Mouse (Mus musculus) myocyte (in vitro differentiated cells): Measurements from ENCODE around the gene Zfp960.
"Not testable (repeated sequence)": the region's sequence is repeated elsewhere in the genome, so short reads cannot be mapped to it uniquely, and the experiment has no call there.

ENCODE experiments used
- CEBPB ChIP-seq: IDR thresholded peaks from 2 replicates; pipeline ENCODE4 v1.6.1; 2011; ENCODE audit warnings: mild to moderate bottlenecking, moderate library complexity; ENCODE audit not compliant: poor library complexity, insufficient read depth, severe bottlenecking
- E2F4 ChIP-seq: IDR thresholded peaks from one replicate; pipeline ENCODE4 v1.6.1; 2011; ENCODE audit warnings: mild to moderate bottlenecking, control low read depth, moderate library complexity; ENCODE audit not compliant: insufficient read depth
- MAX ChIP-seq: IDR thresholded peaks from one replicate; pipeline ENCODE4 v1.6.1; 2011; ENCODE audit warnings: low read depth, mild to moderate bottlenecking, control low read depth
- MYOD1 ChIP-seq, 3 experiments: IDR thresholded peaks; one replicate each; pipeline ENCODE4 v1.6.1; 2011; ENCODE audit warnings: control low read depth in 2 of 3, low read depth in 2 of 3, mild to moderate bottlenecking in 2 of 3, moderate library complexity in 1 of 3; ENCODE audit not compliant: insufficient read length in 2 of 3, control insufficient read depth in 1 of 3
- MYOG ChIP-seq, 3 experiments: IDR thresholded peaks; one replicate each; pipeline ENCODE4 v1.6.1; 2011; ENCODE audit warnings: control low read depth in 2 of 3, low read depth in 2 of 3, mild to moderate bottlenecking in 2 of 3; ENCODE audit not compliant: insufficient read length in 2 of 3, control insufficient read depth in 1 of 3, insufficient read depth in 1 of 3
- POLR2A ChIP-seq: IDR thresholded peaks from one replicate; pipeline ENCODE4 v1.6.1; 2011; ENCODE audit warnings: low read depth, mild to moderate bottlenecking, control low read depth, moderate library complexity; ENCODE audit not compliant: insufficient read length
- POLR2AphosphoS2 ChIP-seq: IDR thresholded peaks from one replicate; pipeline ENCODE4 v1.6.1; 2011; ENCODE audit warnings: low read depth, control low read depth; ENCODE audit not compliant: insufficient read length
- REST ChIP-seq: IDR thresholded peaks from one replicate; pipeline ENCODE4 v1.6.1; 2011; ENCODE audit warnings: mild to moderate bottlenecking, control low read depth, moderate library complexity; ENCODE audit not compliant: insufficient read depth, insufficient read length
- TCF12 ChIP-seq: IDR thresholded peaks from one replicate; pipeline ENCODE4 v1.6.1; 2011; ENCODE audit warnings: mild to moderate bottlenecking, control low read depth; ENCODE audit not compliant: poor library complexity, insufficient read depth, severe bottlenecking
- TCF3 ChIP-seq: IDR thresholded peaks from one replicate; pipeline ENCODE4 v1.6.1; 2011; ENCODE audit warnings: low read depth, control low read depth; ENCODE audit not compliant: insufficient read length
- USF1 ChIP-seq: IDR thresholded peaks from one replicate; pipeline ENCODE4 v1.6.1; 2011; ENCODE audit warnings: low read depth, mild to moderate bottlenecking, control low read depth, moderate library complexity

- not testable (repeated sequence) for TF ChIP-seq TCF12; POLR2A; CEBPB; MYOG (IDR thresholded peaks at IDR 0.05; ENCODE audit: control insufficient read depth in 1 of 3, insufficient read depth in 1 of 3, insufficient read length in 2 of 3, low read depth in 2 of 3); POLR2AphosphoS2; E2F4; MAX; TCF3; USF1; REST; MYOD1 (IDR thresholded peaks at IDR 0.05; ENCODE audit: control insufficient read depth in 1 of 3, insufficient read length in 2 of 3, low read depth in 2 of 3)
These were observed 57.1 kb downstream of the Zfp960 start, which contains the start of gene Zfp97 for GRCm38 (mm10) chr17:17120830-17121502.
